14 mouse cellular contexts compared by ENCODE assay signal in genomic region chr8:70240642-70241041, GRCm38 (mm10). TPM values are rescaled to one million over a fixed set of nuclear protein-coding genes. Genes with fewer than 3 reads are reported as not detected.
DNase-seq lines count a peak whose midpoint lies in the region; ATAC-seq and TF ChIP-seq lines count a peak whose summit lies in the region.
"Had no signal": no experiment of that assay in that cellular context is flagged by ENCODE, and none has a peak within 500 bp of the region (broad histone marks: within the 10 kb centered on the region; RNA-seq: fewer than 3 reads in every experiment).

No protein-coding gene starts in this region.

- no peak for ATAC-seq in hindbrain, embryonic 13.5 days (ENCODE audit: low FRiP score)

- no peak overlapping the region for H3K9ac ChIP-seq in hindbrain, embryonic 13.5 days
- H3K9ac ChIP-seq: limb, embryonic 15.5 days had no signal

- peaks cover 5% of the 10 kb centered on the region for H3K4me1 ChIP-seq in hindbrain, embryonic 10.5 days (replicated peaks)
- peaks cover 40% of the 10 kb centered on the region for H3K4me1 ChIP-seq in hindbrain, embryonic 13.5 days (replicated peaks)
- no peaks in the 10 kb centered on the region for H3K4me1 ChIP-seq in thymus, adult 2 months (replicated peaks; ENCODE audit: control insufficient read depth, insufficient read depth, low read length)

- no peaks in the 10 kb centered on the region for H3K27me3 ChIP-seq in hindbrain, embryonic 10.5 days (ENCODE audit: insufficient read depth, poor library complexity, severe bottlenecking)
- H3K27me3 ChIP-seq in hindbrain, embryonic 13.5 days = no peaks in the 10 kb centered on the region
- no peaks in the 10 kb centered on the region for H3K27me3 ChIP-seq in thymus, adult 2 months (ENCODE audit: control insufficient read depth, insufficient read depth, low read length)
- H3K27me3 ChIP-seq: limb, embryonic 15.5 days had no signal

- TF ChIP-seq CTCF in thymus, adult 2 months (IDR thresholded peaks at IDR 0.05; ENCODE audit: borderline replicate concordance, control insufficient read depth, extremely low read depth, insufficient read depth, low read length, poor library complexity) = no peak

- H3K36me3 ChIP-seq in hindbrain, embryonic 10.5 days = peaks cover 97% of the 10 kb centered on the region
- peaks cover 86% of the 10 kb centered on the region for H3K36me3 ChIP-seq in hindbrain, embryonic 13.5 days
- H3K36me3 ChIP-seq in thymus, adult 2 months (ENCODE audit: control insufficient read depth, insufficient read depth, low read length) = peaks cover 56% of the 10 kb centered on the region

- H3K27ac ChIP-seq in hindbrain, embryonic 10.5 days = no peak overlapping the region
- H3K27ac ChIP-seq in hindbrain, embryonic 13.5 days = no peak overlapping the region
- no peak overlapping the region for H3K27ac ChIP-seq in thymus, adult 2 months (ENCODE audit: control insufficient read depth, insufficient read depth, low read length)
- H3K27ac ChIP-seq: forebrain, embryonic 10.5 days; limb, embryonic 15.5 days had no signal

- H3K4me2 ChIP-seq in hindbrain, embryonic 13.5 days = no peak overlapping the region
- H3K4me2 ChIP-seq: limb, embryonic 15.5 days had no signal

- H3K4me3 ChIP-seq in hindbrain, embryonic 10.5 days = no peak overlapping the region
- no peak overlapping the region for H3K4me3 ChIP-seq in hindbrain, embryonic 13.5 days
- H3K4me3 ChIP-seq in thymus, adult 2 months (ENCODE audit: control insufficient read depth, insufficient read depth, low read length) = no peak overlapping the region
- H3K4me3 ChIP-seq: forebrain, embryonic 10.5 days; limb, embryonic 15.5 days had no signal

- DNase-seq in hindbrain, embryonic 10.5 days (ENCODE audit: low spot score) = peak; percentile 12
- DNase-seq in thymus, adult 2 months = peak; percentile 18
- DNase-seq in thymus, postnatal 10 days (ENCODE audit: low spot score in 2 of 2) = no peak
- peak; percentile 67 for DNase-seq in lung, postnatal 10 days
- DNase-seq in right cerebral cortex, postnatal 4 days = no peak
- no peak for DNase-seq in retina, postnatal 1 day
- no peak for DNase-seq in heart, adult 9 months (ENCODE audit: low spot score in 2 of 2)
- DNase-seq: gastrocnemius, postnatal 14 days; heart, postnatal 4 days; midbrain, embryonic 14.5 days; right cerebral cortex, postnatal 25 days had no signal

- WGBS in hindbrain, embryonic 10.5 days = 89% methylated on average over 5 of the region's 5 CpGs
- WGBS in hindbrain, embryonic 13.5 days = 87% methylated on average over 5 of the region's 5 CpGs
- over 99% methylated on average over 5 of the region's 5 CpGs for WGBS in thymus, adult 2 months

- TF ChIP-seq POLR2A in thymus, adult 2 months (IDR thresholded peaks at IDR 0.05; ENCODE audit: control insufficient read depth, extremely low read depth, insufficient read depth, low read length, poor library complexity) = no peak

- H3K9me3 ChIP-seq in hindbrain, embryonic 10.5 days = no peaks in the 10 kb centered on the region
- H3K9me3 ChIP-seq in hindbrain, embryonic 13.5 days = no peaks in the 10 kb centered on the region
- H3K9me3 ChIP-seq: forebrain, embryonic 10.5 days; limb, embryonic 15.5 days had no signal

RNA-seq across cellular contexts. Expression of gene Armc6, which starts 6.4 kb away (rescaled TPM):
- 39.7 and 40.9 TPM in 2 replicates for polyA plus RNA-seq in hindbrain, embryonic 10.5 days (2016; fragmentation: Nextera tagmentation; extraction: Ambion mirVana)
- polyA plus RNA-seq in hindbrain, embryonic 13.5 days (2015; fragmentation: Nextera tagmentation; extraction: Ambion mirVana) = 79.1 and 89.7 TPM in 2 replicates
- 24.3 and 25.4 TPM in 2 replicates for polyA plus RNA-seq in thymus, adult 2 months (2012; rRNA removed)

RNA-seq across cellular contexts. Expression of gene Sugp2, which starts 6.6 kb away (rescaled TPM):
- polyA plus RNA-seq in hindbrain, embryonic 10.5 days (2016; fragmentation: Nextera tagmentation; extraction: Ambion mirVana) = 56.1 and 58.2 TPM in 2 replicates
- 72.1 and 81.8 TPM in 2 replicates for polyA plus RNA-seq in hindbrain, embryonic 13.5 days (2015; fragmentation: Nextera tagmentation; extraction: Ambion mirVana)
- polyA plus RNA-seq in thymus, adult 2 months (2012; rRNA removed) = 98.2 and 103 TPM in 2 replicates

RNA-seq across cellular contexts. Expression of gene Slc25a42, which starts 28.5 kb away (rescaled TPM):
- 2.6 and 3.5 TPM in 2 replicates for polyA plus RNA-seq in hindbrain, embryonic 10.5 days (2016; fragmentation: Nextera tagmentation; extraction: Ambion mirVana)
- 5.3 and 5.4 TPM in 2 replicates for polyA plus RNA-seq in hindbrain, embryonic 13.5 days (2015; fragmentation: Nextera tagmentation; extraction: Ambion mirVana)
- 59.1 and 66.6 TPM in 2 replicates for polyA plus RNA-seq in thymus, adult 2 months (2012; rRNA removed)

RNA-seq across cellular contexts. Expression of gene Homer3, which starts 42.0 kb away (rescaled TPM):
- 107 and 108 TPM in 2 replicates for polyA plus RNA-seq in hindbrain, embryonic 10.5 days (2016; fragmentation: Nextera tagmentation; extraction: Ambion mirVana)
- polyA plus RNA-seq in hindbrain, embryonic 13.5 days (2015; fragmentation: Nextera tagmentation; extraction: Ambion mirVana) = 47.0 TPM in 2 replicates
- polyA plus RNA-seq in thymus, adult 2 months (2012; rRNA removed) = 60.6 and 67.6 TPM in 2 replicates

Comparison
In these comparisons a context has a peak if more than half of its experiments do, and no peak if none do; other contexts are left out.
1. DNase-seq: peak in hindbrain, embryonic 10.5 days (single experiment), thymus, adult 2 months (single experiment) and lung, postnatal 10 days (single experiment); none in thymus, postnatal 10 days (0 of 2), right cerebral cortex, postnatal 4 days (single experiment), retina, postnatal 1 day (single experiment) and heart, adult 9 months (0 of 2).